Mouse (Mus musculus) embryonic fibroblast, embryonic 13.5 days (primary cell): ENCODE measurements around the gene Tnrc6a.

ENCODE experiments used
- CTCF ChIP-seq: IDR thresholded peaks from 2 replicates; pipeline ENCODE4 v1.5.1; 2011; ENCODE audit warnings: mild to moderate bottlenecking, control low read depth, low read length, moderate library complexity, borderline replicate concordance; ENCODE audit not compliant: insufficient read depth
- POLR2A ChIP-seq: IDR thresholded peaks from 2 replicates; pipeline ENCODE4 v1.6.1; 2011; ENCODE audit warnings: low read depth, mild to moderate bottlenecking, control low read depth, low read length, moderate library complexity

DNA sequence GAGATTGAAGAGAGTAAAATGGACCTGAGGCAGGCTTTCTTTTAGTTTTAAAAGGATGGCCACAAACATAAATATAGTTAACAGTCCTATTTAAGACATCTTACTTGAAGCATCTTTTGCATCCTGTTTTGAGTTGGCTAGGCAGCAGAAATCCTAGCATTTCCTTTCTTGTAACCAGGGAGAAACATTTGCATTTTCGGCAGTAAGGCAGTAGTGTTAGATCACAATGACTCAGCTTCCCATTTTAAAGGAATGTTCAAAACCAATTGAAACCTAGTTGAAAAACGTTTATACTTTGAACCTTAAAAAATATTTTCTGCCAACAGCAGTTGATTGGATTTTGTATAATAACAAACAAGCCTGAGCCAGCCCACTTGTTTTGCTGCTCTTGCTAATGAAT, 6.5 kb downstream of the Tnrc6a start:
- TF ChIP-seq CTCF = no peak
- TF ChIP-seq POLR2A = no peak
